Mouse (Mus musculus) forebrain, postnatal 0 days (tissue): ENCODE measurements around the gene Babam2. TPM values are rescaled to one million over a fixed set of nuclear protein-coding genes. Genes with fewer than 3 reads are reported as not detected.

Experiments
- ATAC-seq: fragments of 200-750 bp; cut with Nextera tagmentation; 2 replicates; pipeline ENCODE4 v1.8.0; 2017; ENCODE audit warnings: mild to moderate bottlenecking, moderate library complexity
- DNase-seq: peaks from one replicate; pipeline ENCODE4 v3.0.0-alpha.2; 2015
- H3K27ac ChIP-seq: fragments of 300-500 bp; sonication (generic); 2 replicates; pipeline ENCODE4 v1.5.1; 2014; ENCODE audit warnings: low read depth, mild to moderate bottlenecking, antibody characterized with exemption, low read length, moderate library complexity, mixed read lengths
- H3K27me3 ChIP-seq: fragments of 300-500 bp; sonication (generic); 2 replicates; pipeline ENCODE4 v1.6.1; 2014; ENCODE audit warnings: mild to moderate bottlenecking, low read length, mixed read lengths; ENCODE audit not compliant: insufficient read depth
- H3K36me3 ChIP-seq: fragments of 300-500 bp; sonication (generic); 2 replicates; pipeline ENCODE4 v1.6.1; 2014; ENCODE audit warnings: mild to moderate bottlenecking, moderate library complexity; ENCODE audit not compliant: insufficient read depth
- H3K4me1 ChIP-seq: fragments of 300-500 bp; sonication (generic); 2 replicates; pipeline ENCODE4 v1.6.1; 2014; ENCODE audit warnings: antibody characterized with exemption; ENCODE audit not compliant: insufficient read depth
- H3K4me2 ChIP-seq: fragments of 300-500 bp; sonication (generic); 2 replicates; pipeline ENCODE4 v1.6.1; 2014; ENCODE audit warnings: low read depth, mild to moderate bottlenecking, moderate library complexity
- H3K4me3 ChIP-seq: fragments of 300-500 bp; sonication (generic); 2 replicates; pipeline ENCODE4 v1.5.1; 2014; ENCODE audit warnings: low read depth, low read length, mixed read lengths
- H3K9ac ChIP-seq: fragments of 300-500 bp; sonication (generic); 2 replicates; pipeline ENCODE4 v1.6.1; 2014; ENCODE audit warnings: mild to moderate bottlenecking
- H3K9me3 ChIP-seq: fragments of 300-500 bp; sonication (generic); 2 replicates; pipeline ENCODE4 v1.6.1; 2016; ENCODE audit warnings: low read length
- CTCF ChIP-seq: sonication (generic); IDR thresholded peaks from 2 replicates; pipeline ENCODE4 v1.5.1; 2016; ENCODE audit warnings: antibody characterized with exemption, control low read depth, low read depth
- WGBS: fragments of 180-500 bp; shearing (Covaris S2); extraction: QIAGEN DNeasy Blood & Tissue Kit; methylation state at CpG from one replicate; pipeline ENCODE4 v1.1.7; 2014; 5-methylcytosine and 5-hydroxymethylcytosine counted together
- polyA plus RNA-seq: library from polyadenylated mRNA; unstranded; fragments of >200 nt; fragmentation: Nextera tagmentation; extraction: Ambion mirVana; gene quantifications from 2 replicates; pipeline ENCODE4 v1.2.1, GENCODE M21; 2015
- total RNA-seq: library from RNA; depleted of rRNA; stranded (reverse); fragments of >200 nt; gene quantifications from 2 replicates; pipeline ENCODE4 v1.2.3, GENCODE M21; 2014; rRNA removed

Gene Babam2
- total RNA-seq: 42.6 and 42.7 TPM in 2 replicates
- 58.4 and 61.5 TPM in 2 replicates for polyA plus RNA-seq

DNA sequence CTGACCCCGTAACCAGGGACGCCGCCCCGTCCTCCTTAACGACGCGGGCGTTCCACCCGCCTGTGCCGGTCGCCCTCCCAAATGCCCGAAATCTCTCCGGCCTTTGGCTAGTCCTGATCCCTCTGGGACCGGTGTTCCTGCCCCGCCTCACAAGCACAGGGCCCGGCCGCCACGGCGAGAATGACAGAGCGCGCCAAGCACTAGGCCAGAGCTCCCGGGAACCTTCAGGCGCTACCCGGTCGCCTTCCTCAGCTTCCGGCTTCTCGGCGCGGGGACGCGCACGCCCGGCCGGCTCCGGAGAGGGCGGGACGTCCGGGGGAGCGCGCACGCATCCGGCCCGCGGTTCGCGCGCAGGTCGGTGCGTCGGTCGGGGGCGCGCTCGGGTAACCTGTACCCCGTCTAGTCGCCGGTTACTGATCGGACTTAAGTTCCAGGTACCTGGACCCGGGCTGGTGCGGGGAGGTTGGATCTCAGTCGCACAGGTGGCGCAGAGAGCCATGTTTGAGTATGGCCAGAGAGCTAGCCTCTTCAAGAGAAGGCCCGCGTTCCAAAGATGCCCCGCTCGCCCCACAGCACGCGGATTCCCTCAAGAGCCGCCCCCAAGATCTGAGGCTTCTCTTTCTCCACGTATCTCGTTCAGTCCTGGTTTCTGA, at the start of gene Babam2:
Gene Babam2 (plus strand): TSS at position 41 of the 653 bp plus-strand sequence.
- TF ChIP-seq CTCF: no peak
- H3K36me3 ChIP-seq: 0 out of 2 replicates have a peak, but pooled peaks cover 3% of the 10 kb centered on the region
- no peaks in the 10 kb centered on the region for H3K27me3 ChIP-seq
- 2% methylated on average over 71 of the region's 71 CpGs for WGBS
- H3K9ac ChIP-seq: peak within 1 kb of the TSS; percentile 77
- no peaks in the 10 kb centered on the region for H3K9me3 ChIP-seq
- peak within 1 kb of the TSS; percentile 92 for H3K27ac ChIP-seq
- ATAC-seq (peak; percentile 96), DNase-seq (peak; percentile 95)
- peak within 1 kb of the TSS; percentile 76 for H3K4me3 ChIP-seq
- H3K4me1 ChIP-seq: peaks cover 4% of the 10 kb centered on the region; the same call in 1 of the 2 replicates
- H3K4me2 ChIP-seq: peak within 1 kb of the TSS; percentile 88

DNA sequence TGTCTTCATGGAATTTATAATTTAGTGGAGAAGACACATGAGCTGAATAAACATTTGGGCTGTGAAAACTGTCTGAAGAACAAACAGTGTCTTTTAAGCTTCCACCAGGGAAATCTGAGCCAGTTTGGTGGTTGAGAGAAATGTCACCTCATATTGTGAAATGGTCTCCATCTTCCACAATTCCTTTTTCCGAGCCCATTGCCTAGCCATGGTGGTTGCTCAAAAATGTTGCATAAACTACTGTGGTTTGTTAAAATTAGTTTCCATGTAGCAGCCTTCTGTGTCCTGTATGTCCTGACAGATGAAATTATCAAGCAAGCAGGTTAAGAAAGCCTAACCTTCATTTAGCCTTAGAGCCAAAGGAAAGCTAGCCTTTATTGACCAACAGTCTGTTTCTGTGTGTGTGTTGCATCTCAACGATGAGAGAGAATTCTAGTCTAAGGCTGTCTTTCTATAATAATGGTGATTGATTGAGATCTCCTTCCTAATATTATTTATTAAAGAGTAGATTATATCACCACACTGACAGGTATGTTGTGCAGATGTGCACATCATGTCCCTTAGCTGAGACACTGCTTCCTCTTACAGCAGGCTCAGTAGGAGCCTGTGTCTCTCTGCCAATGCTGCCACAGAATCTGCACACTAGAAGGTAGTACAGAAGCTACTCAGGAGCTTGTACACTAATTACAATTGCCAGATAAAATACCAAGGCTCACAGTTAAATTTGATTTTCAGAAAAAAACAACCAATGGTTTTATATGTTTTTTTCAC, 46.8 kb upstream of the Babam2 start:
- no peak for DNase-seq
- no peaks in the 10 kb centered on the region for H3K27me3 ChIP-seq
- no peak overlapping the region for H3K9ac ChIP-seq
- H3K9me3 ChIP-seq: no peaks in the 10 kb centered on the region
- H3K27ac ChIP-seq: no peak overlapping the region
- H3K36me3 ChIP-seq: no peaks in the 10 kb centered on the region
- no peak for ATAC-seq
- H3K4me3 ChIP-seq: no peak overlapping the region
- H3K4me1 ChIP-seq: no peaks in the 10 kb centered on the region
- TF ChIP-seq CTCF: no peak
- no peak overlapping the region for H3K4me2 ChIP-seq
- WGBS: 88% methylated on average over 2 of the region's 2 CpGs

DNA sequence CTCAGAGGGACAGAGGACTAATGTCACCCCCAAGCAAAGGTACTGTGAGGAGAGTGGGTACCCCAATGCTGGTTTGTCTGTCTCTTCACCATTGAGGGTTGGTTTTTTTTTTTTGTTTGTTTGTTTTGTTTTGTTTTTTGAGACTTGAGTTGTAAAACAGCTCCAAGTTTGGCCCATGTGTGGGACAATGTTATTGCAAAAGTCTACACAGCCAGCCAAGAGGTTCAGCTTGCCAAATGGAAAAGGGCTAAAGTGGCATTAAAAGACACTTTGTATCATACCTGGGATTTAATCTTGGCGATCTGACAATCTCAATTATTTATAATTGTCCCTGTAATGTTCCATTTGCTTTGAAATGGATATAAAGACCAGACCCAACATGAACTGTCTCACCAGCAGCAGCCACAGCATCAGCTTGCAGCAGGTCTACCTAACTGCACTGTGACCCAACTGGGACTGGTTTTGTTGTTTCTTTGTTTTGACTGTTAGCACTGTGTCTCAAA, 41.7 kb upstream of the Babam2 start:
- Histone ChIP-seq H3K27me3 (no peaks in the 10 kb centered on the region), H3K4me3 (no peak overlapping the region), H3K27ac (no peak overlapping the region), H3K9me3 (no peaks in the 10 kb centered on the region), H3K9ac (no peak overlapping the region), H3K36me3 (no peaks in the 10 kb centered on the region), H3K4me2 (no peak overlapping the region), H3K4me1 (no peaks in the 10 kb centered on the region)
- no peak for TF ChIP-seq CTCF
- ATAC-seq (no peak), DNase-seq (no peak)
- WGBS: 86% methylated on average over 1 of the region's 1 CpGs

DNA sequence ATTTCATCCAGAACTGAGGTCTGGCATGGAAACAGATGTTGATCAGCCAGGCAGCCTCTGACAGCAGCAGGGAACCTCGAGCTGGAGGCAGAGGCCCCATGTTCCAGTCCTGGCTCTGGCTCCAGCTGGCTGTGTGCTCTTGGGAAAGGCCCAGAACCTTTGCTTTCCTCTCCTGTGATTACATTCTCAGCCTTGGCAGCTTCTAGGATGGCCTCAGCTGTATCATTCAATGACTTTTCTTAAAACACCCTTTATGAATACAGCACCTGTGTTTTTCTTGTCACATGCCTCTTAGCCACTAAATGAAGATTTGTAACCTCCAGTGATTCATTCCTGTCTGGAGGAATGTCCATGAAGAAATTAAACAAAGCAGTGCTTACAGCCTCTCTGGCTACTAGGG, 31.3 kb upstream of the Babam2 start:
- Histone ChIP-seq H3K4me3 (no peak overlapping the region), H3K27me3 (no peaks in the 10 kb centered on the region), H3K4me1 (no peaks in the 10 kb centered on the region; the same call in 1 of the 2 replicates), H3K36me3 (no peaks in the 10 kb centered on the region), H3K27ac (no peak overlapping the region), H3K4me2 (no peak overlapping the region), H3K9ac (no peak overlapping the region), H3K9me3 (no peaks in the 10 kb centered on the region)
- DNase-seq: no peak
- 23% methylated on average over 1 of the region's 1 CpGs for WGBS
- no peak for ATAC-seq
- no peak for TF ChIP-seq CTCF

DNA sequence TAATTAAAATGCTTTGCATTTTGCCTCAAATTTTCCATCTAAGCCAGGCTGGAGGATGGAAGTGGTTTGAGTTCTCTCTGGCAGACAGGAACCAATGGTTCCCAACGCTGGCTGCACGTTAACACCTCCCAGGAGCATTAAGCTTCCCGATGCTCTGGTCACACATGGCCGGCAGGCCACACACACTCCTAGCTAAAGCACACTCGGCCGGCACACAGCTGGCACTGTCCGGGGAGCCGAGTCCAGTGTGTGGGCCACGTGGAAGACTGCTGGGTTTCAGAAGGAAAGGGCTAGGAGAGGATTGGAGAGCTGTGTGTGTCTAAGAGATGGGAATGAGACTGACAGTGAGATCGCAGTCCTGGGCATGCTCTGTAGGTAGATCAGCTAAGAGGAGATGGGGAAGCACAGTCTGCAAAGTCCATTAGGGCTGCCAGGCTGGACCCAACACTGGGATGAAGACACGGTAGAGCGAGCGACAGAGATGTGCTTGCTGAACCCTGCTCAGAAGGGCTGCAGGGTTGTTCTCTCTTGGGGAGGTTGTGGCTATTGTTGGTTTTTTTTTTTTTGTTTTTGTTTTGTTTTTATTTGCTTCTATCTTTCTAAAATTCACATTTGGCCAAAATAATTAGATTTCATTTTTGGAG, 29.0 kb upstream of the Babam2 start:
- Histone ChIP-seq H3K36me3 (no peaks in the 10 kb centered on the region), H3K27ac (no peak overlapping the region), H3K9ac (no peak overlapping the region), H3K4me2 (no peak overlapping the region), H3K4me1 (no peaks in the 10 kb centered on the region; the same call in 1 of the 2 replicates), H3K4me3 (no peak overlapping the region), H3K9me3 (no peaks in the 10 kb centered on the region), H3K27me3 (no peaks in the 10 kb centered on the region)
- no peak for TF ChIP-seq CTCF
- 79% methylated on average over 13 of the region's 13 CpGs for WGBS
- DNase-seq: no peak
- no peak for ATAC-seq

DNA sequence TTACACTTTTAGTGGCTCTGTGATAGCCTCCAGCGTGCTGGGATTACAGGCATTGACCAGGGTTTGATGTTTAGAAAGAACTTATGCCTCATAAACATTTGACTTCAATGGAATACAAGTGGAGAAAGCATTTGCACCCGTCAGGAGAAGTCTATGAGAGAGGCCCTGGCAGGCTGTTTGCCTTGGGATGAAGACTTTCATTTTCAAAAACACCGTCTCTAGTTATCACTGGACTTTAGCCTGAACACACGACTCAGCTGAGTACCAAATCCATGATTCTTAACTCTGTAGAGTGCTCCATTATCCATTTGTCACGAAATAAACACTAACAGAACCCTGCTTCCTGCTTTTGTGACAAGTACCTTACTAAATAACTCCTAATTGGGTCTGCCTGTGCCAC, 27.5 kb upstream of the Babam2 start:
- no peak overlapping the region for H3K27ac ChIP-seq
- WGBS: 62% methylated on average over 5 of the region's 5 CpGs

More for the DNA sequence above, 27.5 kb upstream of the Babam2 start:
- H3K4me2 ChIP-seq: no peak overlapping the region
- H3K27me3 ChIP-seq: no peaks in the 10 kb centered on the region
- no peak for ATAC-seq
- H3K36me3 ChIP-seq: no peaks in the 10 kb centered on the region
- H3K9ac ChIP-seq: no peak overlapping the region
- no peaks in the 10 kb centered on the region; the same call in 1 of the 2 replicates for H3K4me1 ChIP-seq
- H3K9me3 ChIP-seq: no peaks in the 10 kb centered on the region
- no peak overlapping the region for H3K4me3 ChIP-seq
- DNase-seq: no peak
- no peak for TF ChIP-seq CTCF
